Mouse (Mus musculus) intestine, embryonic 15.5 days (tissue): ENCODE data around the gene Chfr. TPM values are rescaled to one million over a fixed set of nuclear protein-coding genes. Genes with fewer than 3 reads are reported as not detected.

Source experiments
- ATAC-seq: fragments of 200-750 bp; cut with Nextera tagmentation; 2 replicates; pipeline ENCODE4 v1.8.0; 2017; ENCODE audit warnings: moderate TSS enrichment, moderate library complexity
- H3K27ac ChIP-seq: fragments of 300-500 bp; sonication (generic); 2 replicates; pipeline ENCODE4 v1.5.1; 2015; ENCODE audit warnings: mild to moderate bottlenecking, inconsistent platforms
- H3K27me3 ChIP-seq: fragments of 300-500 bp; sonication (generic); replicated peaks from 2 replicates; pipeline ENCODE4 v1.6.1; 2015; ENCODE audit warnings: inconsistent platforms
- H3K36me3 ChIP-seq: fragments of 300-500 bp; sonication (generic); 2 replicates; pipeline ENCODE4 v1.6.1; 2015; ENCODE audit warnings: inconsistent platforms
- H3K4me1 ChIP-seq: fragments of 300-500 bp; sonication (generic); replicated peaks from 2 replicates; pipeline ENCODE4 v1.6.1; 2015; ENCODE audit warnings: inconsistent platforms
- H3K4me2 ChIP-seq: fragments of 300-500 bp; sonication (generic); replicated peaks from 2 replicates; pipeline ENCODE4 v1.6.1; 2015; ENCODE audit warnings: mild to moderate bottlenecking, inconsistent platforms
- H3K4me3 ChIP-seq: fragments of 300-500 bp; sonication (generic); replicated peaks from 2 replicates; pipeline ENCODE4 v1.5.1; 2015; ENCODE audit warnings: inconsistent platforms
- H3K9ac ChIP-seq: fragments of 300-500 bp; sonication (generic); 2 replicates; pipeline ENCODE4 v1.6.1; 2015; ENCODE audit warnings: inconsistent platforms
- H3K9me3 ChIP-seq: fragments of 300-500 bp; sonication (generic); 2 replicates; pipeline ENCODE4 v1.6.1; 2016; ENCODE audit warnings: inconsistent platforms
- WGBS: fragments of 180-500 bp; shearing (Covaris S2); methylation state at CpG from one replicate; pipeline ENCODE4 v1.1.7; 2015; 5-methylcytosine and 5-hydroxymethylcytosine counted together
- polyA plus RNA-seq: library from polyadenylated mRNA; unstranded; fragments of >200 nt; fragmentation: Nextera tagmentation; extraction: Ambion mirVana; gene quantifications from 2 replicates; pipeline ENCODE4 v1.2.1, GENCODE M21; 2015

The Chfr gene
- polyA plus RNA-seq, 1 experiment from 2014 or later: 32.7 TPM

DNA sequence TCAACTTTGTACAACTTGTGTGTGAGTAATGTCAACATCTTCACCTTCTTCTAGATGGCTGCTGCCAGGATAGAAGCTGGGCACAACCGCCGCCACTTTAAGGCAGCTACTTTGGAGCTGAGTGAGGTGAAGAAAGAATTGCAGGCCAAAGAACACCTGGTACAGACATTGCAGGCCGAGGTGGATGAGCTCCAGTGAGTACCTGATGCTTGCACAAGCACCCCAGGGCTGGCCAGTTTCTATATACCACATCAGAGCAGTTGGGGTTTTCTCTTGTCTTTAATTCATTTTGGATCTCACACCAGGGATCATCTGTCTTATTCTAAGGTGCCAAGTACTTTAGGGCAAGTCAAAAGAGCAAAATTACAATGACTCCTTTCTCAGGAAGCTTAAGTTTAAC lies 81.1 kb downstream of the Chfr start:
- no peak overlapping the region for H3K4me3 ChIP-seq
- ATAC-seq: no peak
- 90% methylated on average over 3 of the region's 3 CpGs for WGBS
- no peaks in the 10 kb centered on the region for H3K4me1 ChIP-seq
- H3K9me3 ChIP-seq: no peaks in the 10 kb centered on the region
- no peak overlapping the region for H3K27ac ChIP-seq
- no peak overlapping the region for H3K9ac ChIP-seq
- no peak overlapping the region for H3K4me2 ChIP-seq
- H3K36me3 ChIP-seq: peaks cover 54% of the 10 kb centered on the region
- H3K27me3 ChIP-seq: no peaks in the 10 kb centered on the region

DNA sequence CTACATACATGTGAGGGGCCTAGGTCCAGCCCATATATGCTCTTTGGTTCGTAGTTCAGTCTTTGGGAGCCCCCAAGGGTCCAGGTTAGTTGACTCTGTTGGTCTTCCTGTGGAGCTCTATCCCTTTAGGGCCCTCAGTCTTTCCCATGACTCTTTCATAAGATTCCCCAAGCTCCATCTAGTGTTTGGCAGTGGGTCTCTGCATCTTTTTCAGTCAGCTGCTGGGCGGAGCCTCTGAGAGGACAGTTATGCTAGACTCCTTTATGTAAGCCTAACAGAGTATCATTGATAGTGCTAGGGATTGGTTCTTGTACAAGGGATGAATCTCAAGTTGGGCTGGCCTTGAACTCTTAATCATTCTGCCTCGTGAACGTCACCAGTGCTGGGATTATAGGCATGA lies 84.7 kb downstream of the Chfr start:
- Histone ChIP-seq H3K4me3 (no peak overlapping the region), H3K36me3 (peaks cover 53% of the 10 kb centered on the region)
- 91% methylated on average over 4 of the region's 4 CpGs for WGBS

More for the DNA sequence above, 84.7 kb downstream of the Chfr start:
- Histone ChIP-seq H3K9me3 (no peaks in the 10 kb centered on the region), H3K4me2 (no peak overlapping the region), H3K27ac (no peak overlapping the region), H3K4me1 (no peaks in the 10 kb centered on the region), H3K9ac (no peak overlapping the region), H3K27me3 (no peaks in the 10 kb centered on the region)
- no peak for ATAC-seq

Other genes starting within 250 kb of the Chfr start
- 0.44 and 0.60 TPM in 2 replicates for gene Gm15446, start 212.4 kb upstream of the Chfr start, polyA plus RNA-seq
- 14.3 and 17.2 TPM in 2 replicates for gene Zfp932, start 139.3 kb upstream of the Chfr start, polyA plus RNA-seq
- gene Gm17655, start 63.3 kb upstream of the Chfr start, polyA plus RNA-seq: 2.2 and 2.3 TPM in 2 replicates
- 1.7 and 1.8 TPM in 2 replicates for gene Gm35315, start 41.4 kb upstream of the Chfr start, polyA plus RNA-seq
- gene Plcxd1, start 35.9 kb upstream of the Chfr start, polyA plus RNA-seq: 0.89 and 0.92 TPM in 2 replicates
- gene Gtpbp6, start 27.6 kb upstream of the Chfr start, polyA plus RNA-seq: 29.4 and 30.2 TPM in 2 replicates
- 3.9 and 4.0 TPM in 2 replicates for gene Zfp605, start 25.8 kb upstream of the Chfr start, polyA plus RNA-seq
- gene Golga3, start 40.9 kb downstream of the Chfr start, polyA plus RNA-seq: 16.1 and 17.1 TPM in 2 replicates
- 21.3 and 24.7 TPM in 2 replicates for gene Ankle2, start 95.2 kb downstream of the Chfr start, polyA plus RNA-seq
- 58.4 and 59.7 TPM in 2 replicates for gene Pgam5, start 134.1 kb downstream of the Chfr start, polyA plus RNA-seq
- gene Pxmp2, start 150.3 kb downstream of the Chfr start, polyA plus RNA-seq: 9.8 and 10.9 TPM in 2 replicates
- gene Pole, start 150.5 kb downstream of the Chfr start, polyA plus RNA-seq: 20.4 and 22.0 TPM in 2 replicates
- gene P2rx2, start 207.4 kb downstream of the Chfr start, polyA plus RNA-seq: 0.61 and 1.4 TPM in 2 replicates
- not detected in 2 replicates for gene Lrcol1, start 208.9 kb downstream of the Chfr start, polyA plus RNA-seq